Mouse (Mus musculus): Measurements from ENCODE around the gene Tbc1d10c.

GRCm38 (mm10) chr19:4145936-4146335 lies 45.1 kb downstream of the Tbc1d10c start:
- TF ChIP-seq POLR2A (IDR thresholded peaks at IDR 0.05; ENCODE audit: low read depth, low read length), result no peak
- no peak for TF ChIP-seq CTCF (IDR thresholded peaks at IDR 0.05; ENCODE audit: extremely low read depth, insufficient read depth, insufficient read length, insufficient replicate concordance)
